Mouse (Mus musculus) lung, postnatal 10 days (tissue): ENCODE results near the gene Bex6.
A peak's percentile ranks its signal among the peaks of the same experiment; 100 is the strongest.

ENCODE experiments used
- DNase-seq: peaks from one replicate; pipeline ENCODE4 v3.0.0; 2021

Bex6 gene

DNA sequence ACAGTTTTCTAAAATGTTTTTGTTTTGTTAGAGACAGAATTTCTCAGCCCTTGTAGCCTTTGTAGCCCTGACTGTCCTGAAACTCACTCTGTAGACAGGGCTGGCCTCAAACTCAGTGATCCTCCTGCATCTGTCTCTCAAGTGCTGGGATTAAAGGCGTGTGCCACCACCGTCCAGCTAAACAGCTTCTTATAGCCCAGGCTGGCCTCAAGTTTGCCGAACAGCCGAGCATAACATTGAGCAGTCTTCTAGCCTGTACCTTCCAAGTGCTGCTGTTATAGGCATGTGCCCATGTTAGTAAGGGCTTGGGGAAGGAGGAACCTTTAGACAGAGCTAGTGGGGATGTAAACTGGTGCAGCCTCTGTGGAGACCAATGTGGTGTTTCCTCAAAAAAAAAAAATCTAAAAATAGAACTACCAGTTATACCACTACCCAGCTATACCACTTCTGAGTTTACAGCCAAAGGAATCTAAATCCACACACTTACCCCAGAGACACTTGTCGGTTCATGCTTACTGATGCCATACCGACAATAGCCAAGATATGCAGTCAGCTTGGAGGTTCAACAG is at the start of gene Bex6:
TSS of gene Bex6 (plus strand) at position 491 of the 569 bp plus-strand sequence.
- no peak for DNase-seq

DNA sequence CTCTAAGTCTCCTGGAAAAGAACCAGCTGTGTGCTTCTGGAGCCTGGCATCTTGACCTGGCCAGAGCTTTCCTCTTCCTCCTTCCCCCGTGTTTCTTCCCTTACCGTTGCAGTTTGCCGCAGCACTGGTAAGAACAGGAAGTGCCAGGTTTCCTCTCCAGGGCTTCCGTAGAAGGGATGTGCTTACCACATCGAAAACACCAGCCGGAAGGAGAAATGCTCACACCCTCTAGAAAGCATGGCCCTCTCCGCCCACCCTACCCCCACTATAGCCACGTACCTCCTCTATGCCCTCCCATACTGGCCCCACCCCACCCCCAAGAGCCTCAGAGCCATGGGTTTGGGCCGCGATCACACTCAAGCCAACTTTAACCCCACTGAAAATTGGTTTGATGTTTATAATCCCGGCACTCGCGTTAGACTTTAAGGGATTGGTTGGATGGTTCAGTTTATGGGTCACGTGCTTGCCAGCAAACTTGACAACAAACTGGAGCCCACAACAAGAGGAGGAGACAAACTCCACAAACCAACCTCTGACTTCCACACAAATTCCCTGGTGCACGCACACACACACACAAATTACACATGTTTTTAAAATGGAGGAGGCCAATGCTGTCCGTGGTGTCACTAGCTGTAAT is 49.3 kb upstream of the Bex6 start:
- peak; percentile 79 for DNase-seq

GRCm38 (mm10) chr16:32133148-32133547 is 46.5 kb upstream of the Bex6 start:
- DNase-seq, result no peak

- DNase-seq, result no peak
Measured at GRCm38 (mm10) chr16:32135842-32136357, 43.7 kb upstream of the Bex6 start.

DNA sequence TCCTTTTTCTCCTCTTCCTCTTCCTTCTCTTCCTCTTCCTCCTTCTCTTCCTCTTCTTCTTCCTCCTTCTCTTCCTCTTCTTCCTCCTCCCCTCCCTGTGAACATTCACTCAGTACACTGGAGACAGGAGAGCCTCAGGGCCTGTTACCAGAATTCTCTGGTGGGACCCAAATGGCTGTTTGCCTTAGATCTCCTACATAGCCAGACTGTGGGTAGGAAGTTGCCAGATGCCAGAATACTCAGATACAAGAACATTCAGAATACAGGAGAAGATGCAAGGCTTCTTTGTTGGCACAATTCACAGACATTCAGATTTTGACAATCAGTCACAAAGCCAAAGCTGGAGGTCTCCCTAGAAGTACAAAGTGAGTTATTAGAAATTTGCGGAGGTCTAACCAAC is 40.7 kb upstream of the Bex6 start:
- no peak for DNase-seq

DNA sequence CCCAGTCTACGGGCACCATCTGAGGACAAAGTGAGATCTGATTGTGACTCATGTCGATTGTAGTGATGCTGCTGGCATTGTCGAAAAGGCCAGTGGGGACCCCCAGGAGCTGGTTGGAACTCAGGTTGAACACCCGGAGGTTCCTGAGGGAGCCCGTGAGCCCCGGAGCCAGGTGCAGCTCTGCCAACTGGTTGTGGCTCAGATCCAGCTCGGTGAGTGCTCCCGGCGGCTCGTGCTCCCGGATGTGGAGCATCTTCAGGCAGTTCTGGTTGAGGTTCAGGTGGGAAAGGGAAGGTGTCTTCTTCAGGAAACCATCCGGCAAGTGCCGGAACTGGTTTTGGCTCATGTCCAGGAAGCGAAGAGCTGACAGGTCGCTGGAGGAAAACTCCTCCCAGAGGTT is 35.9 kb upstream of the Bex6 start:
- no peak for DNase-seq

- no peak for DNase-seq
Measured at GRCm38 (mm10) chr16:32144592-32144991, 35.0 kb upstream of the Bex6 start.

DNA sequence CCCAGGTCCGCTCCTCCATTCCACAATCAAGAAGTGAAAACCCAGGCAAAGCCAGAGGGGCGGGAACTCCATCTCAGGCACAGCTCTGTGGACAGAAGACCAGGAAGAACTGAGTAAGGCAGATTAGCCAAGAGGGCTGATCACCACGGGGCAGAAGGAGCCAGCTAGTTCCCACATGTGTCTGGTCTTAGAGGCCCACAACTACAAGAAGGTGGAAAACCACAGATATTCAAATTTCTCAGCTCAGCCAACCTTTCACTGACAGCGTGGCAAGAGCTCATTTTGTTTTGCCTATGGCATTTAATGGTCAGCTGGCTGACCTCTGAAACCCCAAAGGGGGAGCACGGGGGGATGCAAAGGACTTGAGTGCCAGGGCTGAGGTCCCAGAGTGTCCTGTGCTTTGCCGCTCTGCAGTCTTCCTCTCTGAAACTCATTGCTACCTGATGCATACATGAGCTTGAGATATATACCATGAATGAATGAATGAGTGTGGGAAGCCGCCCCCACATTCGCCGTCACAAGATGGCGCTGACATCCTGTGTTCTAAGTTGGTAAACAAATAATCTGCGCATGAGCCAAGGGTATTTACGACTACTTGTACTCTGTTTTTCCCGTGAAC is 31.9 kb upstream of the Bex6 start:
- DNase-seq, result no peak

- no peak for DNase-seq
Measured at GRCm38 (mm10) chr16:32153976-32154375, 25.6 kb upstream of the Bex6 start.

GRCm38 (mm10) chr16:32154437-32154836 is 25.2 kb upstream of the Bex6 start:
- peak; percentile 38 for DNase-seq

- no peak for DNase-seq
Measured at GRCm38 (mm10) chr16:32156719-32157118, 22.9 kb upstream of the Bex6 start.

DNA sequence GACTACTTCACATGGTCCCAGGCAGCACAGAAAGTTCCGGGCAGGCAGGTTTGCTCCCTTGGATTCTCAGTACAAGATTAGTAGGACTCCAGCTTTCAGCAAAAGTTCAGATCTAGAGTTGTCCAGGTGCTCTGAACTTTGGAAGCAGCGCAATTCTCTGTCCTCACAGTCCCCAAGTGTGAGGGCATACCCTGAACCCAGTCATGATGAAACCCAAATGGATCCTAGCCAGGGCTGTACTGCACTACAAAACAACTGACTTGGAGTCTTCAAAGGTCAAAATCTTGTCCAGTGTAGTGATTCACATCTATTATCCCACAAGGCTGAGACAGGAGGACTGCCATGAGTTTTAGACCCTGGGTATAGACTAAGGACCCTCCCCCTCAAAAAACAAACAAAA is 22.3 kb upstream of the Bex6 start:
- no peak for DNase-seq

GRCm38 (mm10) chr16:32158966-32159365 is 20.7 kb upstream of the Bex6 start:
- no peak for DNase-seq

DNA sequence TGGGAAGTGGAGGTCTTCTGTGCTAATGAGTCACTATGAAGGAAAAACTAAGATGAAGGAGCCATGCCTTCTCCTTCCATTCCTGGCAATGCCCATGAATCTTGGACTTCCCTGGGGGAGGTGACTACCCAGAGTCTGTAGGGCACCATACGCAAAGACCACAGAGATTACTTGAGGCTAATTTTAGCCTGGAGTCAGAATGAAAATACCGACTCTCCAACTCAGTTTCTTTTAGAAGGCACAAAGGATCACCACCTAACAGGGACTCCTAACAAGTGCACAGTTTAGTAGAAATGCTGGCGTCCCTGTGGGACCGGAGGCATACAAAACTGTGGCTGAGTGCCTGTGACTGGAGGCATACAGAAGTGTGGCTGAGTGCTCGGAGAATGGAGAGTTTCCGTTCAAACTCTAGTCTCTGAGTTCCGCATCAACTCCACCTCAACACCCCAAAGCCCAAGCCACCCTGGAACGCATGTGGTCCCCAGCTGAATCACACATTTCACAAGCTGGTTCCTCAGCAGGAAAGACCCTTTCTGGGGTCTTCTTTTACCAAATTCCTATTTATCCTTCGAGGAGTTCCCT is 18.8 kb upstream of the Bex6 start:
- no peak for DNase-seq

DNA sequence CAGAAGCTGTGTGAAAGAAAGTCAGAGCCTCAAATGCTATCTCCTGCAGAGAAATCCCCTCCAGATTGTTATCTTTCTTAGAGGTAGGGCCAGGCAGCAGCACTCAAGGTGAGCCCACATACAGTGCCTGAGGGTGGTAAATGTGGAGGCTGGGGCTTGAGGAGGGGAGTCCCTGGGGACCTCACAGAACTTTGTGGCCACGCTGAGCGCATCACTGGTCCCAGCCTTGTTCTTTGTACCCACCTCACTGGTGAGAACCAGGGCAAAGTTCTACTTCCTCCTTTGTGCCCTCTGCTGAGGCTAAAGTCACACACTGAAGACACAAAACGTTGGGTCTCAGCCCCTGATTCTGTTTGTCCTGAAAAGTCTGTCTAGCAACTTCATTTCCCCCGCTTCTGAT is 16.2 kb upstream of the Bex6 start:
- peak; percentile 16 for DNase-seq

- no peak for DNase-seq
Measured at GRCm38 (mm10) chr16:32163891-32164290, 15.7 kb upstream of the Bex6 start.

- DNase-seq, result peak; percentile 33
Measured at GRCm38 (mm10) chr16:32164396-32165027, 15.1 kb upstream of the Bex6 start.

DNA sequence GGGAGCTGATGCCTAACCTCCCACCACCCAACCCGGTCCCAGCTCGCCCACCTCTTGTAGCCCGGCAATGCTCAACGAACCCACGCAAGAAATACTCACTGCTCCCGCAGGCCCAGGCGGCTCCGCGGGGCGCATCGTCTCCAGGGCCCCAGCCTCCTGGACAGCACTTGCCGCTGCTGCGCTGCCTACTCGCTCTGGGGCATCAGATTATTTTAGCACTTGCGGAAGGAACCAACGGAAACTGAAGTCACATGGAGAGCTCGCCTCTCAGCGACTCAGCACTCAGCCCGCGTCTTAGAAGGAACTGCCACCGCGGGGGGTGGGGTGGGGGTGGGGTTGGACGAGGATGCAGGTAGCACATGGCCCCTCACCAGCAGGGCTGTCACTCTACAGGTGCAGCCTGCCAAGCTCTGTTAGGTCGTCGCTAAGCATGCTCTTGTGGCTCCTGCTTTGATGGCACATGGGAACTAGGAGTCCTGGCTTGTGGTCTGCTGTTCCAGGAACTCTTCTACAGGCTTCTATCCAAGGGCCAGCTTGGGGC is 14.3 kb upstream of the Bex6 start, which contains the start of gene Nrros:
TSS of gene Nrros (minus strand) at position 314 of the 541 bp plus-strand sequence.
- peak; percentile 65 for DNase-seq

DNA sequence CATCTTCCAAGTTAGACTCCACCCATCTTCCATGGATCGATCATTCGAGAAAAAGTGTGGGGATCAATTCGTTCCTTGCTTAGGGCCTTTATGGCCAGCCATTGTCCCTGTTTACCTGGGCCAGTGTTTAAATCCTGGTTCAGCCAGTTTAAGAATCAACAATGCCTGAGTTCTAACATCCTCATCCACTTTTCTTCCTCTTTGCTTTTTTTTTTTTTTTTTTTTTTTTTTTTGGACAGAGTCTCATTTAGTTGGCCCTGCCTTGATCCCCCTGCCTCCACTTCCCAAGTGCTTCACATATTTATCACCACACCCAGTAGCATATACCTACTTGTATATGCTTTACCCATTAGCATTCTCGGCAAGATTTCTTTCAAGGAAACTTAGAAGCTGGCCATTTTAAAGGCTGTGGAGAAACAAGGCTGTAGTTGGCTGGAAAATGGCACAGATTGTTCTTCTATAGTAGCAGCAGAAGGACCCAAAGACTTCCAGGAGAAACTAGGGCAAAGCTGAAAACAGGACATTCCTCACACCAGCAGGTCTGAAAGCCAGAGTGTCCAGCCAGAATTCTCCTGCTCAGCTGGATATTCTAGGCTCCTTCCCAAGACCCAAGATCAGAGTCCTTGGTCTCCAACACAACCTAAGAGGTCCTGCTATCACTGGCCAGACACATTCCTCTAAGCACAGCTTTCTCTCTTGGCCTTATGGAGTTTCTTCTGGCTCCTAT is 11.6 kb upstream of the Bex6 start:
- no peak for DNase-seq

GRCm38 (mm10) chr16:32171031-32171731 is 8.4 kb upstream of the Bex6 start:
- no peak for DNase-seq

DNA sequence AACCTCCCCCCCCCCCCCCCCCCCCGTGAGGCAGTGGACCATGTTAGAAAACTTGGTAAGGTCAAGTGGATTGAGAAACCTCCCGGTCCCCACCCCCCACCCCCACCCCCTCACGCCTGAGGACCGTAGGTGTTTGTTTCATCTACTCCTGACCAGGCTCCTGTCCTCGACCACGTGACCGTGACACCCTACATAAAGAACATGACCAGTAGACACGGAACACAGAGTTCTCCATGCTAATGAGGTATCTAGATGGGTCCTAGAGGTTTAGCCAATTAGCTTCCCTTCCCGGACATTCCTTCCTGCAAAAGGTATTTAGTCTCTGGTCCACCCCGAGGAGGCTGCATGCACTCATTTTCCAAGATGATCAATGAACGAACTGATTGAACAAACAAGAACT is 6.2 kb upstream of the Bex6 start:
- no peak for DNase-seq
